24 mouse cellular contexts compared by ENCODE assay signal in the genomic region with DNA sequence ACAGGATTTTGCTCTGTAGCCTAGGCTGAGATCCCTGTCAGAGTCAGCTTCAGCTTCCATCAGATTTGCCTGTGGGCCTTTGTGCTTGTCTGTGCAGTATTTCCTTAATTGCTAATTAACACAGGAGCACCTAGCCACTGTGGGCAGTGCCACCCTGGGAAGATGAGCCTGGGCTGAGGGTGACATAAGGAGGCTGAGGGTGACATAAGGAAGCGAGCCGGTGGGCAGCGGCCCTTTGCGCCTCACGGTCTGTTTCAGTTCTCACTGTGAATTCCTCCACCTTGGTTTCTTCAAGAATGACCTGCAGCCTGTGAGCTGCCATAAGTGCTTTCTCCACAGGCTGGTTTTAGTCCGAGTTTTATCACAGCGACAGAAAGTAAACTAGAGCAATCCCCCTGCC. TPM values are rescaled to one million over a fixed set of nuclear protein-coding genes. Genes with fewer than 3 reads are reported as not detected.
"Had no signal": no experiment of that assay in that cellular context is flagged by ENCODE, and none has a peak within 500 bp of the region (broad histone marks: within the 10 kb centered on the region; RNA-seq: fewer than 3 reads in every experiment).

No protein-coding gene starts in this region.

- H3K27ac ChIP-seq: gastrocnemius, adult 2 months; heart, adult 2 months; hindbrain, embryonic 10.5 days; hindbrain, embryonic 12.5 days; hindbrain, embryonic 14.5 days; intestine, embryonic 15.5 days; limb, embryonic 13.5 days; limb, embryonic 15.5 days; liver, embryonic 12.5 days had no signal

- H3K9ac ChIP-seq: heart, embryonic 12.5 days; hindbrain, embryonic 12.5 days; hindbrain, embryonic 14.5 days; intestine, embryonic 15.5 days; limb, embryonic 13.5 days; limb, embryonic 15.5 days; liver, embryonic 12.5 days had no signal

- H3K4me2 ChIP-seq: heart, embryonic 12.5 days; hindbrain, embryonic 12.5 days; hindbrain, embryonic 14.5 days; intestine, embryonic 15.5 days; limb, embryonic 13.5 days; limb, embryonic 15.5 days; liver, embryonic 12.5 days had no signal

- H3K4me3 ChIP-seq: gastrocnemius, adult 2 months; heart, adult 2 months; heart, embryonic 12.5 days; hindbrain, embryonic 10.5 days; hindbrain, embryonic 12.5 days; intestine, embryonic 15.5 days; limb, embryonic 13.5 days; limb, embryonic 15.5 days; liver, embryonic 12.5 days had no signal

- DNase-seq: gastrocnemius, adult 2 months; gastrocnemius, postnatal 10 days; gastrocnemius, postnatal 25 days; heart, adult 2 months; heart, postnatal 10 days; heart, postnatal 4 days; kidney, adult 18-20 months; kidney, adult 8-10 months; kidney, postnatal 10 days; kidney, postnatal 4 days; layer of hippocampus, adult 9-11 months; layer of hippocampus, postnatal 36 days; left cerebral cortex, postnatal 4 days had no signal

- H3K36me3 ChIP-seq: heart, embryonic 12.5 days; hindbrain, embryonic 10.5 days; hindbrain, embryonic 12.5 days; intestine, embryonic 15.5 days; limb, embryonic 13.5 days; limb, embryonic 15.5 days; liver, embryonic 12.5 days had no signal

- H3K27me3 ChIP-seq: heart, embryonic 12.5 days; hindbrain, embryonic 12.5 days; intestine, embryonic 15.5 days; limb, embryonic 13.5 days; limb, embryonic 15.5 days; liver, embryonic 12.5 days had no signal

- ATAC-seq: hindbrain, embryonic 16.5 days; inflammation-experienced regulatory T-cells, adult 6 months; intestine, embryonic 15.5 days; intestine, postnatal 0 days; liver, embryonic 12.5 days had no signal

- H3K4me1 ChIP-seq: hindbrain, embryonic 12.5 days; intestine, embryonic 15.5 days; limb, embryonic 13.5 days had no signal

- H3K9me3 ChIP-seq: heart, embryonic 12.5 days; hindbrain, embryonic 10.5 days; hindbrain, embryonic 12.5 days; intestine, embryonic 15.5 days; limb, embryonic 13.5 days; limb, embryonic 15.5 days; liver, embryonic 12.5 days had no signal

RNA-seq across cellular contexts. Expression of gene Aurkb, which starts 36.2 kb away (rescaled TPM):
- total RNA-seq: gastrocnemius, adult 2 months had no signal
